Mouse (Mus musculus) layer of hippocampus, adult 11-12 months (tissue): ENCODE measurements around the gene Dnajb13.
A peak's percentile ranks its signal among the peaks of the same experiment; 100 is the strongest.
"Not testable (repeated sequence)": the region's sequence is repeated elsewhere in the genome, so short reads cannot be mapped to it uniquely, and the experiment has no call there.

ENCODE experiments used
- DNase-seq: peaks from one replicate; pipeline ENCODE4 v3.0.0; 2022; ENCODE audit warnings: low spot score

Gene Dnajb13

GRCm38 (mm10) chr7:100484493-100484892 is 30.3 kb downstream of the Dnajb13 start:
- no peak for DNase-seq

- DNase-seq: not testable (repeated sequence)
Measured at GRCm38 (mm10) chr7:100482046-100482445, 32.7 kb downstream of the Dnajb13 start.

GRCm38 (mm10) chr7:100480175-100480574 is 34.6 kb downstream of the Dnajb13 start:
- no peak for DNase-seq

- no peak for DNase-seq
Measured at GRCm38 (mm10) chr7:100479823-100480164, 35.0 kb downstream of the Dnajb13 start.

GRCm38 (mm10) chr7:100479100-100479822 is 35.5 kb downstream of the Dnajb13 start:
- DNase-seq: no peak

- DNase-seq: no peak
Measured at GRCm38 (mm10) chr7:100474680-100475079, 40.1 kb downstream of the Dnajb13 start.

- no peak for DNase-seq
Measured at GRCm38 (mm10) chr7:100473846-100474454, 40.8 kb downstream of the Dnajb13 start.

GRCm38 (mm10) chr7:100472777-100473176 is 42.0 kb downstream of the Dnajb13 start, which contains the start of gene Ucp3:
Gene Ucp3 (plus strand): TSS chr7:100472990.
- no peak for DNase-seq

GRCm38 (mm10) chr7:100471407-100471797 is 43.4 kb downstream of the Dnajb13 start:
- DNase-seq: no peak

GRCm38 (mm10) chr7:100470796-100471406 is 43.9 kb downstream of the Dnajb13 start:
- DNase-seq: no peak

- no peak for DNase-seq
Measured at GRCm38 (mm10) chr7:100469502-100469901, 45.3 kb downstream of the Dnajb13 start.

- no peak for DNase-seq
Measured at GRCm38 (mm10) chr7:100468761-100469160, 46.0 kb downstream of the Dnajb13 start.

- no peak for DNase-seq
Measured at GRCm38 (mm10) chr7:100466781-100467510, 47.8 kb downstream of the Dnajb13 start.

- DNase-seq: peak; percentile 28
Measured at GRCm38 (mm10) chr7:100465656-100466309, 49.0 kb downstream of the Dnajb13 start.

GRCm38 (mm10) chr7:100465248-100465647 is 49.5 kb downstream of the Dnajb13 start:
- no peak for DNase-seq

- no peak for DNase-seq
Measured at GRCm38 (mm10) chr7:100464248-100464647, 50.5 kb downstream of the Dnajb13 start.

- DNase-seq: no peak
Measured at GRCm38 (mm10) chr7:100463757-100464156, 51.0 kb downstream of the Dnajb13 start.

GRCm38 (mm10) chr7:100463194-100463593 is 51.6 kb downstream of the Dnajb13 start:
- no peak for DNase-seq

- DNase-seq: peak; percentile 76
Measured at GRCm38 (mm10) chr7:100461621-100462151, 53.1 kb downstream of the Dnajb13 start.

- DNase-seq: no peak
Measured at GRCm38 (mm10) chr7:100459862-100460261, 54.9 kb downstream of the Dnajb13 start.

- no peak for DNase-seq
Measured at GRCm38 (mm10) chr7:100458153-100458552, 56.6 kb downstream of the Dnajb13 start.
